Mouse (Mus musculus): ENCODE measurements around the gene Pde6h.

- TF ChIP-seq CTCF (IDR thresholded peaks at IDR 0.05; ENCODE audit: low read depth, low read length): no peak
- no peak for TF ChIP-seq POLR2AphosphoS5 (IDR thresholded peaks at IDR 0.05; ENCODE audit: insufficient replicate concordance, low read depth, low read length)
- TF ChIP-seq GATA1 (IDR thresholded peaks at IDR 0.05; ENCODE audit: borderline replicate concordance, low read length): no peak
Observed at GRCm38 (mm10) chr6:136986019-136986418, 62.4 kb downstream of the Pde6h start.

Measured in G1E (cell line).